In the genomic region with DNA sequence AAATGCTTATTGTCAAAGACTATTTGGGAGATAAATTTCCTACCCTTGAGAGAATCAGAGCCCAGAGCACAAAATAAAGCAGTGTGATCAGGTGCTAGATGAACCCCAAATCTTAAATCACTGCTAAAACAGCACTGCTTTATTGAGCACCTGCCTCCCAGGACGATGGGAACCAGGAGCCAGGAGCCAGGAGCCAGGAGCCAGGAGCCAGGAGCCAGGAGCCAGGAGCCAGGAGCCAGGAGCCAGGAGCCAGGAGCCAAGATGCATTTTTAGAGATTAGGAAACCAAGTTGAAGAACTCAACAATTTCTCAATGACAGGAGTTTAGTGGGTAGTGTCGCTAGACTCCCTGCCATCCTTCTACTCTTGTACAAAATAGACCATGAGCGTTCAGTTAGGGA, we compare ENCODE assay signal across 20 mouse cellular contexts.
DNase-seq lines count a peak whose midpoint lies in the region; TF ChIP-seq lines count a peak whose summit lies in the region.
"Had no signal": no experiment of that assay in that cellular context is flagged by ENCODE, and none has a peak within 500 bp of the region (broad histone marks: within the 10 kb centered on the region; RNA-seq: fewer than 3 reads in every experiment).

No protein-coding gene starts in this region.

- no peaks in the 10 kb centered on the region for H3K36me3 ChIP-seq in kidney, adult 2 months (ENCODE audit: control insufficient read depth, insufficient read depth, low read length)
- H3K36me3 ChIP-seq: embryonic facial prominence, embryonic 10.5 days; G1E; heart, embryonic 12.5 days; hindbrain, embryonic 10.5 days; intestine, embryonic 15.5 days; kidney, embryonic 15.5 days had no signal

- peaks cover 4% of the 10 kb centered on the region; the same call in 1 of the 2 replicates for H3K4me1 ChIP-seq in cerebellum, adult 2 months (ENCODE audit: control insufficient read depth, insufficient read depth, low read length)
- H3K4me1 ChIP-seq in kidney, adult 2 months (ENCODE audit: control insufficient read depth, insufficient read depth, low read length): no peaks in the 10 kb centered on the region
- H3K4me1 ChIP-seq: embryonic facial prominence, embryonic 10.5 days; forebrain, embryonic 13.5 days; heart, embryonic 12.5 days; hindbrain, embryonic 10.5 days; intestine, embryonic 15.5 days; kidney, embryonic 15.5 days had no signal

- 20% methylated on average over 3 of the region's 3 CpGs for WGBS in cerebellum, adult 2 months
- WGBS in kidney, adult 2 months: 81% methylated on average over 3 of the region's 3 CpGs

- H3K4me3 ChIP-seq in cerebellum, adult 2 months (replicated peaks; ENCODE audit: insufficient read depth, low read depth, low read length): no peak overlapping the region
- no peak overlapping the region for H3K4me3 ChIP-seq in kidney, adult 2 months (ENCODE audit: insufficient read depth, low read depth, low read length)
- H3K4me3 ChIP-seq: embryonic facial prominence, embryonic 10.5 days; forebrain, embryonic 13.5 days; heart, embryonic 12.5 days; hindbrain, embryonic 10.5 days; intestine, embryonic 15.5 days; kidney, embryonic 15.5 days had no signal

- no peak overlapping the region for H3K27ac ChIP-seq in cerebellum, adult 2 months (ENCODE audit: insufficient read depth, low read length)
- no peak overlapping the region for H3K27ac ChIP-seq in kidney, adult 2 months (ENCODE audit: insufficient read depth, low read depth, low read length)
- H3K27ac ChIP-seq: embryonic facial prominence, embryonic 10.5 days; forebrain, embryonic 13.5 days; hindbrain, embryonic 10.5 days; hindbrain, embryonic 14.5 days; intestine, embryonic 15.5 days; kidney, embryonic 15.5 days had no signal

- no peaks in the 10 kb centered on the region for H3K27me3 ChIP-seq in cerebellum, adult 2 months (ENCODE audit: control insufficient read depth, insufficient read depth, low read length)
- no peaks in the 10 kb centered on the region for H3K27me3 ChIP-seq in kidney, adult 2 months (replicated peaks; ENCODE audit: control insufficient read depth, insufficient read depth, low read length)
- H3K27me3 ChIP-seq: forebrain, embryonic 13.5 days; heart, embryonic 12.5 days; intestine, embryonic 15.5 days; kidney, embryonic 15.5 days had no signal

- TF ChIP-seq CTCF in cerebellum, adult 2 months (IDR thresholded peaks at IDR 0.05; ENCODE audit: borderline replicate concordance, insufficient read depth, low read depth, low read length): no peak
- no peak for TF ChIP-seq CTCF in kidney, adult 2 months (conservative IDR thresholded peaks at IDR 0.05; ENCODE audit: insufficient read depth, insufficient read length, low read depth, low read length)

- DNase-seq in adrenal gland, adult 2 months: peak; percentile 14
- no peak for DNase-seq in adrenal gland, postnatal 36 days
- DNase-seq in cerebellum, adult 2 months: peak; percentile 26 to 36
- no peak for DNase-seq in cerebellum, adult 9-10 months
- DNase-seq in cerebellum, postnatal 36 days: peak; percentile 23 to 29
- no peak for DNase-seq in cerebellum, postnatal 4 days (ENCODE audit: low spot score in 2 of 2)
- peak; percentile 27 for DNase-seq in brain, adult 2 months (ENCODE audit: low read depth, low spot score)
- DNase-seq in kidney, adult 2 months: no peak
- DNase-seq: B cell, adult 2 months; forebrain, postnatal 0 days; gastrocnemius, postnatal 10 days; kidney, adult 18-20 months had no signal

- TF ChIP-seq POLR2A in cerebellum, adult 2 months (IDR thresholded peaks at IDR 0.05; ENCODE audit: borderline replicate concordance, insufficient read depth, low read length): no peak
- no peak for TF ChIP-seq POLR2A in kidney, adult 2 months (IDR thresholded peaks at IDR 0.05; ENCODE audit: low read depth, low read length)

Comparison
In these comparisons a context has a peak if more than half of its experiments do, and no peak if none do; other contexts are left out.
1. DNase-seq: peak in adrenal gland, adult 2 months (single experiment), cerebellum, adult 2 months (2 of 2), cerebellum, postnatal 36 days (2 of 2) and brain, adult 2 months (single experiment); none in adrenal gland, postnatal 36 days (0 of 2), cerebellum, adult 9-10 months (single experiment), cerebellum, postnatal 4 days (0 of 2) and kidney, adult 2 months (single experiment).